Mouse (Mus musculus): ENCODE measurements at regions not wholly inside any gene's neighbourhood (a gene's known extent, or its start where the extent isn't known, plus 50 kb on each side); places are given as distances from the start of the nearest gene placed in this dataset.

- in situ Hi-C loops (cut with MboI, MseI): no loop called here
Measured at GRCm38 (mm10) chr13:101129466-101129865, 296.2 kb upstream of the Slc30a5 start.

DNA sequence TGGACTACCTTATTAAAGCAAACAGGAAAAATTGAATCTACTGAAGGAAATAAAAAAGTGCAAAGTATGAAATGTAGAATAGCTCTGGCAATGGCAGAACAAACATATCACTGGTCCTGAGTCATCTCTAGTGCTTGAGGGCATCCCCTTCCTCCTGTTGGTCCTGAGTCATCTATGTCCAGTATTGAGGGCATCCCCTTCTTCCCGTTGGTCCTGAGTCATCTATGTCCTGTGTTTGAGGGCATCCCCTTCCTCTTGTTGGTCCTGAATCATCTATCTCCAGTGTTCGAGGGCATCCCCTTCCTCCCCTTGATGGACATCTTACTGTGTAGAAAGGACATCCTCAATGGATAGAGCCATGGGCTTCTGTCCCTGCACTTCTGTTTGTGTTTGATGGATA is 294.6 kb upstream of the Slc30a5 start:
- in situ Hi-C loops (cut with MboI, MseI): no loop called here

DNA sequence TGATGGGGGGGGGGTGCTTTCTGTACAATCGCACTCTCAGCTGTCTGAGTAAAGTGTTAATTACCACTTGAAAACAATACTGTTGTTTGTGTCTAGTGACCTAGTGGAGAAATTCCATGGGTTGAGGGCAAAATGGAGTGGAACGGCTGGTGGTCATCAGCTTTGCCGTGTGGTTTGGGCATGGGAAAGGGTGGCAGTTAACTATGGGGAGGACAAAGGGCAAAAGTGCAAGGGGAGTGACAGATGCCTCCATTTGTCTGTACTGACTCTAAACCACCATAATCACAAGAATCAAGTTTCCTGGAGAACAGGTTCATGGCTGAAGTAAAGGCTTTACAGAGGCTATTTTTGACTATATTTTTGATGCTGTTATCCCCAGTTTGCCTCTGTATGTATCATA is 294.0 kb upstream of the Slc30a5 start:
- in situ Hi-C loops (cut with MboI, MseI): no loop called here

DNA sequence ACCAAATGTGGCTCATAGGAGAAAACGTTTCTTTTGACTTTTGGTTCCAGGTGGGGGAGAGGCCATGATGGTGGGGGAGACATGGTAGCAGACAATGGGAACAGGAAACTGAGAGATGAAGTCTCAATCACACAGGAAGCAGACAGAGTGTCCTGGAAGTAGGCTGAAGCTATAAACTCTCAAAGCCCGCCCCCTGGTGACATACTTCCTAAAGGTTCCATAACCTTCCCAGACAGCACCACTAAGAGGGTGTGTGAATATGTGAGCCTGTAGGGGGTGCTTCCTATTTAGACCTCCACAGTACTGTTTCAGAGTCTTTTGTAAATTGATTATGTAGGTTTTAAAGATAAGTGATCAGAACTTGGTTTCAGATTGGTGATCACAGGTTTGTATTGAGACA is 284.1 kb upstream of the Slc30a5 start:
- in situ Hi-C loops (cut with MboI, MseI): no loop called here

DNA sequence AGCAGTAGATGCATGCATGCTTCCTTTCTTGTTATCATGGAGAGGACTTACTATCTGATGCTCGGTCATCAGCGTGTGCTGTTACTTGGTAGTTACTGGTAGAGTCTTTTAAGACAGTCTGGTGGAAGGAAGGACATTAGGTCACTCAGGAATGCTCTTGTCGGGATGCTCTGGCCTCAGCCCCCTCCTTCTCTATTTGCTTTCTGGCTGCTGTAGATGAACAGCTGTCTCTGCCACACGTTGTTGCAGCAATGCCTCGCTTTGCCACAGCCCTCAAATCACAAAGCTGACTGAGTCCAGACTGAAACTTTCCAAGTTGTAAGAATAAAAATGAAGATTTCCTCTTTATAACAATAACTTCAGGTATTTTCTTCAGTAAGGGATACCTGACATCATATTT is 282.1 kb upstream of the Slc30a5 start:
- in situ Hi-C loops (cut with MboI, MseI): no loop called here

- in situ Hi-C loops (cut with MboI, MseI): no loop called here
Measured at GRCm38 (mm10) chr13:101112176-101112575, 278.9 kb upstream of the Slc30a5 start.

DNA sequence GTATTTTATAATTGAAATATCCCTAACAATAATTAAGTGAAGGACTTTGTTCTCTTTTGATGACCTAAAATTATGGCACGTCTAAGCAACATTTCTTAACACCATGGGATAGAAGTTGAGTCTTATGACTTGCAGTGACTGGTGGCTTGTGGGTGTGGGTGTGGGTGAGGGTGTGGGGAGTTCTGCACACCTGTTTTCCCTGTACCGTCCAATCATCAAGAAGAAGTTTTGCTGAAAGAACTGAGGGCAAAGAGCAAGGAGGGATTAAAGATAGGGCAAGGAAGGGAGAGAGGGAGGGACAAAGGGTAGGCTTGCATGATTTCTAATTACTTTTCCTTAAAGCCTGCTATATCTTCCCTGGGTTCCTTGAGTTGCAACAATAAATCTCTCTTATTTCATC is 278.5 kb upstream of the Slc30a5 start:
- in situ Hi-C loops (cut with MboI, MseI): no loop called here

- in situ Hi-C loops (cut with MboI, MseI): no loop called here
Measured at GRCm38 (mm10) chr13:101100621-101101020, 267.4 kb upstream of the Slc30a5 start.

GRCm38 (mm10) chr13:101096856-101097255 is 263.6 kb upstream of the Slc30a5 start:
- in situ Hi-C loops (cut with MboI, MseI): no loop called here

GRCm38 (mm10) chr13:101096221-101096620 is 263.0 kb upstream of the Slc30a5 start:
- in situ Hi-C loops (cut with MboI, MseI): no loop called here

DNA sequence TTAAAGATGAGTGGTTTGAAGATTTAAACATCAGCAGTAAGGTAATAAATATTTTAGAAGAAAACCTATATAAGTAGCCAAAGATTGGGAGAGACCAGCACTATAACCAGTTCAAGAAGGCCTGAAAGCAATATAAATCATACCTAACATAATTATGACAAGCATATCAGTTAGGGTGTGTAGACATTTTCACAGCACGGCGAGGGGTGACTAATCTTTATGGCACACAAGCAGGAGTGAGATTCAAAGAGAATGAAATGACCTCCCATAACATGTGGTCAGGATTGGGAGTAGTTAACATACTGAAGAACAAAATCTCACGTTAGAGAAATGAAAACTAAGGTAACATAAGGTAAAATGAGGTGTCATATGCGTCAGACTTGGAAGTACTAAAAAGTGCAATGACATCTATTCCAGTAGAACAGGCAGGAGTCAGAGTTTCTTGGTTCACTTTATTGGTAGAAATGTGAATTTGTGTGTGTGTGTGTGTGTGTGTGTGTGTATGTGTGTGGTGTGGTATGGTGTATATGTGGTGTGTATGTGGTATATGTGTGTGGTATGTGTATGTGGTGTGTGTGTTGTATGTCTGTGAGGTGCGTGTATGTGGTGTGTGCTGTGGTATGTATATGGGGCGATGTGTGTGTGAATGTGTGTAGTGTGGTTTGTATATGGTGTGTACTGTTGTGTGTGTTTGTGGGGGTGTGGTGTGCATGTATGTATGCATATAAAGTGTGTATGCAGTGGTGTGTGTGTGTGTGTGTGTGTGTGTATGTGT is 262.0 kb upstream of the Slc30a5 start:
- in situ Hi-C loops (cut with MboI, MseI): no loop called here

- in situ Hi-C loops (cut with MboI, MseI): no loop called here
Measured at GRCm38 (mm10) chr13:101092743-101093131, 259.5 kb upstream of the Slc30a5 start.

DNA sequence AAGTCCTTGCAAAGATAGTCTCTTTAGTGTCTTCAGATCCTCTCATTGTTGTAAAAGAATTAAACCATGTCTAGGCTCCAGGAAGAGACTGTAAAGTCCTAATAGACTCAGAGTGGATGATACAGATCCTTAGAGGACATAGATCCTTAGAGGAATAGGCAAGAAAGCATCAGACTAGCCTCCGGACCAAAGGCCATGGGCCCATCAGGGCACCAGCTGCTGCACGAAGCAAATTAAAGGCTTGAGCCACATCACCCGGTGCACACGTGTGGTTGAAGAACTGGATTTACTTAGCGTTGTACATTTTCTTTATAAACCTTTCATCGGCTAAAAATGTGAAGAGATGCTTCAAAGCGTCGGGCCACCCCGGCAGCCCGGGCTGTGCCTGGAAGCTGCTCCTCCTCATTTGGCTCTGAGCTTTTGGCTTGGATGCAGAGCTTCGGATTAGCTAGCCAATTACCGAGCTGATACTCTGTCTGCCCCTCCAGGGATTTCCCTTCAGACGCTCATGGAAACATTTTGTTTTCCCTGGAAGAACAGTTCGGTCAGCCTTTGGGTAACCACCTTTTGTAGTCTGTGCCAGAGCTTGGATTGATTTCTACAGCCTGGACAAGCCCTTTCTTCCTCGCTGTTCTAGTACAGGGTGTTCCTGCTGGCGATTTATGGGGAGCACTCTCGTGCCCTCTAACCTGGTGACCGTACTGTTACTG is 259.0 kb upstream of the Slc30a5 start:
- in situ Hi-C loops (cut with MboI, MseI): no loop called here

DNA sequence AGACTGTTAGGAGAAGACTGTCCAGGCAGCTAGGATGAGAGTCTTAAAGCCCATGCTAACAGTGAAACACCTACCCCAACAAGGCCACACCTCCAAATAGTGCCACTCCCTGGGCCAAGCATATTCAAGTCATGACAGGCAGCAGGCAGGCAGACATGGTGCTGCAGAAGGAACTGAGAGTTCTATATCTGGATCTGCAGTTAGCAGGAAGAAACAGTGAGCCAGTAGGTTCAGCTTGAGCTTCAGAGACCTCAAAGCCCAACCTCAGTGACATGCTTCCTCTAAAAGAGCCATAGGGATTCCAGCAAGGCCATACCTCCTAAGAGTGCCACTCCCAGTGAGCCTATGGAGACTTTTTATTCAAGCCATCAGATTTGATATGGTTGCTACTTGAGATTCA is 252.0 kb upstream of the Slc30a5 start:
- in situ Hi-C loops (cut with MboI, MseI): no loop called here

DNA sequence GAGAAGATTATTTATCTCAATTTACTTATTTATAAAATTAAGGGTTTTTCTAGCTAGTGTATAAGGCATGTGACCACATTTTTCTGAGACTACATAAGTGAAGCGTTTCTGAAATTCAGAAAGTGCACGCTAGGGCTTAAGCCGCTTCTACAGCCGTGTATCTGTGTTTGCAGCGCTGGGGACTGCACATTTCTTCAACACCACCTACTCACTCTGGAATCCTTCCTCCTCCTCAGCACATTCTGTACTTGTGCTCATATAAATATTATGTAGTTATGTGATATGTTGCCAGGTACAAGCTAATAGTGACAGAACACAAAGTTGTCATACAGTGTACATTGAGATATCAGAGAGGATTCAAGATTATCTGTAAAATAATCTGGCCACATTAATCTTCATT is 251.0 kb upstream of the Slc30a5 start:
- in situ Hi-C loops (cut with MboI, MseI): no loop called here

DNA sequence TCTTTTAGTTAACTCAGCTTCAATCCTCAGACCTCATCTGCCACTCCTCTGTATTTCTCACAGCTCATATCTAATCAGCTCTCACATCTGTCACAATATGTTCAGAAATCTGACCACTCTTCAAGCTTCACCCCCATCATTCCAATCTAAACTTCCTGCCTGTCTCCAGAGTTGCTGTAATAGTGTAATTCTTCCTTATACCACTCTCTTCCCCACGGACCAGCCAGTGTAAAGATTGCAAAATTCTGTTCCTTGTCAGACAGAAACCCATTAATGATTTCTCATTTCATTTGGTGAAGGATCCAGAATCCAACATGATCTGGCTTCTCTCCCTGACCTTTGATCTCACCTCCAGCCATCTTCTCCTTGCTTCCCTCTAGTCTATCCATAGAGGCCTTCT is 250.2 kb upstream of the Slc30a5 start:
- in situ Hi-C loops (cut with MboI, MseI): no loop called here

DNA sequence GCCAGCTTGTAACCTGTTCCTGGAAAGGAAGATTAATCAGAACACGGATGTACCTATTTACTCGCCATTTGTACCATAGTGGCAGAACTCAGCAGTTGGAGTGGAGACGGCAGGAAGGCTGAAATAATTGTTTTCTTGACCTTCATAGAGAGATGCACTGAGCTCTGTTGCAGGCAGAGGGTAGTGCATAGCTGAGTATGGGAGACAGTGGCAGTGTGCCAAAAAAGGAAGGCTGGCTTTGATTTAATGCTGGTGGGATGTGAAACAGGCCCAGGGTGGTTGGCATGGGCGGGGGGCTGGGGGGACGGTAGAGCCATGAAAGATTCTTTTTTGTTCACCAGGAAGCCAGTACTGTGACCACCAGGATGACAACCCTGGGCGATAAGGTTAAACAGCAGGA is 235.3 kb upstream of the Slc30a5 start:
- in situ Hi-C loops (cut with MboI, MseI): no loop called here

- in situ Hi-C loops (cut with MboI, MseI): no loop called here
Measured at GRCm38 (mm10) chr13:101062582-101062981, 229.4 kb upstream of the Slc30a5 start.

- in situ Hi-C loops (cut with MboI, MseI): no loop called here
Measured at GRCm38 (mm10) chr13:101061233-101062144, 228.3 kb upstream of the Slc30a5 start.

DNA sequence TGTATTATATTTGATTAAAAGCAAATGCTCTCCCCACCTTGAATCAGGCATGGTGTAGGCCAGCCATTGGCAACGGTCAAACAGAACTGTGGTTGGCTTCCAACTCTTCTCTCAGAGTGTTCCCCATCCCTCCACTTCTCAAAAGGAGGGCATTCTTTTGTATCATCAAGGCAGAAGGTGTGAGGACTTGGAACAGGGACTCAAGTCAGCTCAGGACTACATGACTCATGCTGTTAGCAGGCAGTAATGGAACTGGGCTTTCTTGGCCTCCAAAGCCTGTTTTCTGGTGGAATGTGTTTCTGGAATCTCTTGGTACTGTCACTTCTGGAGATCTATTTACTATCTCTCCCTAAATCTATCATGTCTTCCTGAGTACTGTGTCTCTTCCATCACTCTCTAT is 216.3 kb upstream of the Slc30a5 start:
- in situ Hi-C loops (cut with MboI, MseI): no loop called here

DNA sequence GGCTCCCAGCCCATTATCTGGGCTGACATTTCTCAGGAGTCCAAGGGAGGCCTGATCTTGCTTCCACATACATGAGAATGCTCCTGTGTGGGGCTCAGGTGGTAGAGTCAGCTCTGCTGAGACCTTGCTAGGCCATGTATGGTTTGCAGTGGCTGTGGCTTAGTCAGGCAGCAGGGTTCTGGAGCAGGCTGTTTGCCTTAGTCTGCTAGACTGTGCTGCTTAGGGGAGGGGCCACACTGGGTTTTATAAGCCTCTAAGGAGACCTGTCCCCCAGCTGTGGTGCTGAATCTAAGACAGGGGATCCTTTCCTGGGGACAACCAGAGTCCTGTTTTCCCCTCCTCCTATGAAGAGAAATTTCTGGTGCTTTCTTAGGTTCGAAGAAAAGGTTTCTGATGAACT is 199.4 kb upstream of the Slc30a5 start:
- in situ Hi-C loops (cut with MboI, MseI): no loop called here

- in situ Hi-C loops (cut with MboI, MseI): no loop called here
Measured at GRCm38 (mm10) chr13:101026043-101026442, 192.8 kb upstream of the Slc30a5 start.
